Mouse (Mus musculus) effector memory CD4-positive, alpha-beta T cell, adult 7 months (primary cell): Measurements from ENCODE around the gene Qpct. TPM values are rescaled to one million over a fixed set of nuclear protein-coding genes. Genes with fewer than 3 reads are reported as not detected.

ENCODE experiments used
- polyA plus RNA-seq: library from polyadenylated mRNA; unstranded; fragments of 100-300 nt; shearing (Covaris generic); gene quantifications from one replicate; pipeline ENCODE4 v1.2.1, GENCODE M21; 2017

Qpct gene
- polyA plus RNA-seq = 13.7 TPM

GRCm38 (mm10) chr17:79051606-79052005, at the start of gene Qpct:
Gene Qpct, plus strand, starts transcription at chr17:79051906.

GRCm38 (mm10) chr17:79020208-79020983, 31.3 kb upstream of the Qpct start, which contains the start of gene Prkd3:
Gene Prkd3, minus strand, starts transcription at chr17:79020816.

Other genes with a start within 250 kb of the Qpct start
- gene Heatr5b, start 216.5 kb upstream of the Qpct start, polyA plus RNA-seq = 18.2 TPM
- 46.6 TPM for gene Gpatch11, start 216.3 kb upstream of the Qpct start, polyA plus RNA-seq
- gene Eif2ak2, start 169.3 kb upstream of the Qpct start, polyA plus RNA-seq = 5.3 TPM
- not detected for gene Sult6b1, start 144.9 kb upstream of the Qpct start, polyA plus RNA-seq
- 22.8 TPM for gene Cebpzos, start 135.4 kb upstream of the Qpct start, polyA plus RNA-seq
- gene Cebpz, start 114.8 kb upstream of the Qpct start, polyA plus RNA-seq = 105 TPM
- gene Ndufaf7, start 114.8 kb upstream of the Qpct start, polyA plus RNA-seq = 20.5 TPM
- 24.4 TPM for gene Prkd3, start 31.1 kb upstream of the Qpct start, polyA plus RNA-seq